Mouse (Mus musculus) frontal cortex, adult 2 months (tissue): ENCODE measurements around the gene Spns3. TPM values are rescaled to one million over a fixed set of nuclear protein-coding genes. Genes with fewer than 3 reads are reported as not detected.
A peak's percentile ranks its signal among the peaks of the same experiment; 100 is the strongest.
"Not testable (repeated sequence)": the region's sequence is repeated elsewhere in the genome, so short reads cannot be mapped to it uniquely, and the experiment has no call there.

Source experiments
- DNase-seq, 2 experiments: peaks; one replicate each; pipeline ENCODE4 v3.0.0; 2022; ENCODE audit warnings: low spot score in 1 of 2; ENCODE audit errors: extremely low spot score in 1 of 2
- polyA plus RNA-seq: library from polyadenylated mRNA; depleted of rRNA; stranded (reverse); fragments of >200 nt; gene quantifications from 2 replicates; pipeline ENCODE4 v1.2.3, GENCODE M21; 2012

Spns3 gene
- polyA plus RNA-seq, 1 experiment, result 0.54 TPM

- no peak for DNase-seq
Measured at GRCm38 (mm10) chr11:72560661-72561060, 10.4 kb upstream of the Spns3 start.

- DNase-seq, result no peak
Measured at GRCm38 (mm10) chr11:72558155-72558554, 7.8 kb upstream of the Spns3 start.

- DNase-seq, result no peak
Measured at GRCm38 (mm10) chr11:72556953-72557352, 6.6 kb upstream of the Spns3 start.

- no peak for DNase-seq
Measured at GRCm38 (mm10) chr11:72556470-72556869, 6.2 kb upstream of the Spns3 start.

GRCm38 (mm10) chr11:72551531-72552105 is 1.3 kb upstream of the Spns3 start:
- no peak for DNase-seq

- DNase-seq, result no peak
Measured at GRCm38 (mm10) chr11:72547181-72547580, 3.1 kb downstream of the Spns3 start.

GRCm38 (mm10) chr11:72544716-72545115 is 5.6 kb downstream of the Spns3 start:
- DNase-seq, result no peak

- not testable (repeated sequence) for DNase-seq
Measured at GRCm38 (mm10) chr11:72543692-72544091, 6.6 kb downstream of the Spns3 start.

- DNase-seq, result no peak
Measured at GRCm38 (mm10) chr11:72542586-72542985, 7.7 kb downstream of the Spns3 start.

GRCm38 (mm10) chr11:72541928-72542327 is 8.4 kb downstream of the Spns3 start:
- DNase-seq, result no peak

GRCm38 (mm10) chr11:72540437-72540836 is 9.9 kb downstream of the Spns3 start:
- peak in 1 of 2 experiments; percentile 28 for DNase-seq

GRCm38 (mm10) chr11:72538811-72539210 is 11.5 kb downstream of the Spns3 start:
- no peak for DNase-seq

GRCm38 (mm10) chr11:72538037-72538755 is 12.1 kb downstream of the Spns3 start:
- DNase-seq, result no peak

- DNase-seq, result no peak
Measured at GRCm38 (mm10) chr11:72537503-72537902, 12.8 kb downstream of the Spns3 start.

GRCm38 (mm10) chr11:72535519-72535918 is 14.8 kb downstream of the Spns3 start:
- DNase-seq, result no peak

- no peak for DNase-seq
Measured at GRCm38 (mm10) chr11:72532890-72533289, 17.4 kb downstream of the Spns3 start.

GRCm38 (mm10) chr11:72531632-72532031 is 18.7 kb downstream of the Spns3 start:
- DNase-seq, result no peak

GRCm38 (mm10) chr11:72531144-72531543 is 19.2 kb downstream of the Spns3 start:
- no peak for DNase-seq

GRCm38 (mm10) chr11:72526190-72526589 is 24.1 kb downstream of the Spns3 start:
- no peak for DNase-seq

- no peak for DNase-seq
Measured at GRCm38 (mm10) chr11:72523711-72524110, 26.6 kb downstream of the Spns3 start.

GRCm38 (mm10) chr11:72522616-72523041 is 27.7 kb downstream of the Spns3 start:
- peak; percentile 30 to 60 for DNase-seq
